Mouse (Mus musculus) retina, adult 2 months (tissue): Measurements from ENCODE around the gene Tmem135.
A peak's percentile ranks its signal among the peaks of the same experiment; 100 is the strongest.

Source experiments
- DNase-seq: peaks from one replicate; pipeline ENCODE4 v3.0.0-alpha.2; 2012; ENCODE audit warnings: low read depth, low spot score

Gene Tmem135

DNA sequence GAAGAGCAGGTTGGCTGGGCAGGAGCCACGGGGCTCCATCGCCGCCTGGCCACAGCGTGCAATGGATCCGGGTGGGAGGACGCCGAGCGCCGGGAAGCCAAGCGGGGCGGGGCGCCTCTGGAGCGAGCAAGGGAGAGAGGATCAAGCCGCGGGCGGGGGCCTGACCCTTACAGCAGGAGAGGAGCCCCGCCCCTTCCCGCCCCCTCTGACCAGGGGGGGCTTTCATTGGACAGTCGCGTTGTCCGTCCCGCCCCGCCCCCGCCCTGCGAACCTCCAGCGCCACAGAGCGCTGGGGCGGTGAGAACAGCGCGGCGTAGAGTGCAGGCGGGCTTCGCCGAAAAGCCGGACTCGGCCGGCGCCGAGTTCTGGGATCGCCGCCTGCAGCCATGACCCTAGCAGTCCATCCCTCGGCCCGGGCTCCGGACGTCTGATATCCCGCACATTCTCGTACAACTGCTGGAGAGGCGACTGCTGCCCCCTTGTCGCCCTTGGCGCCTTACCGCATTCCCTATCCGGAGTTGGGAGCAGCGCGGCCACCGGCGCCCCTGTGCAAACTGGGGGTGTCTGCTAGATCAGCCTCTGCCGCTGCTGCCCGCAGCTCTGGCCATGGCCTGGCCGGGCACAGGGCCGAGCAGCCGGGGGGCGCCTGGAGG is at the start of gene Tmem135, which contains the start of gene Fzd4:
Gene Tmem135 (minus strand): TSS at position 142 of the 653 bp plus-strand sequence.
Gene Fzd4 (plus strand): TSS at position 275 of the 653 bp plus-strand sequence.
- DNase-seq: peak; percentile 96

DNA sequence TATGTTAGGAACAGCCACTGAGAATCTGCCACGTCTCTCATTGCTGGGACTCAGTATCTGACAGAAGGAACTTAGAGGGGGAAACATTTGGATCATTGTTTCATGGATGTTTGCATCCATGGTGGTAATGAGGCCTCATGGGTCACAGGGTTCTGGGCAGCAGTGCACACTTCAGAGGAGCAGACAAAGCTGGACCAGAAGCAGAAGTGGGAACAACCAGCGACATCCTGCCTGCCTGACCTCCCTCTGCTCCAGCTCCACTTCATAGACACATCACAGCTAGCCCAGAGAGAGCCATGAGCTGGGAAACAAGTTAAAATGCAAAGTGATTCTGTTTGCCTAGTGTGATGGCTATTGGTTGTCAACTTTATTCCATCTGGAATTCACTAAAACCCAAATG is 46.3 kb upstream of the Tmem135 start:
- no peak for DNase-seq

DNA sequence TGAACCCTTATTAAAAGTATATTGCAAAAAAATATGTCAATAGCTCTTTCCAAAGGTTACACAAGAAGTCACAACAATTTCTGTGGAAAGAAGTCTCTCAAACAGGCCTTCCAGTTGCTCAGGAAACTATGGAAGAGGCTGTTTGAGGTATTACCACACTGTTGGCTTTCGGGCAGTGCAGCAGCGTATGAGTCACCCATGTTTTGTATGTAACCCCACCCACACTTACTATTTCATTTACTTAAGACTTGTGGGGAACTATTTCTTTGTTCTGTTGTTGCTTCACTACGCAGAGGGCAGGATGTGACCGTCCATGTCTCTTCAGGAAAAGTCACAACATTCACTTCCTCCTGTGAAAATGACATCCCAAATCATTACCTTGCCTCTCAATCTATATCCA is 41.1 kb upstream of the Tmem135 start:
- DNase-seq: no peak

DNA sequence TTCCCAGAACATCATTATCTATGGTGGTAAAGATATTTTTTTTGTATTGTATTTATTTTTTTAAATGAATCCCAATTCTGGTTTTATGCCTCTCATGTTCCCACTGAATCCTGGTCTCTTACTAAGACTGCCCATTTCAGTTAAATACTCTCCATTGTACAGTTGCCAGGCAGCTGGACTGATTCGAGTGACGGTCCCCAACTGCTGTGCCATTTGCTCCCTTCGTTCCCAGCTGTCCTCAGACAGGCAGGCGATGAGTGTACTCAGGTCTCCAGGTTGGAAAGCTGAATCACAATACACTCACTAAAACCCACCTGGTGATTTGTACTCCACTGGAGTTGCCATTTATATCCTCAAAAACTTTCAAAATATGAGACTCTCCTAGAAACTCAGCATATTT is 38.2 kb upstream of the Tmem135 start:
- no peak for DNase-seq

DNA sequence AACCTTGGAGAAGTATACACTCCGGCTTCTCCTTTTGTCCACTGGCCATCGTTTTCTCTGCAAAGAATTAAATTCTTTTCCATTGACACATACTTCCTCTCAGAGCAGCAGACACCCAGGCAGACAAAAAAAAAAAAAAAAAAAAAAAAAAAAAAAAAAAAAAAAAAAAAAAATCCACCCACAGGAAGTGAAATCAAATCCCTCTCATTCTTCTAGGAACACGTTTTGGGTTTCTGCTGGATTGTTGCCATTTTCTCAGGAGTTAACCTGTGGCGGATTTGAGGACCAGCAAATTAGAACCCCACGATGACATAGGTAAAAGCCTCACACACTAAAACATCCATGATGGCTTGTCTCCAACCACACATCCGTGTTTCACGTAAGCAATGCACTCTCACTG is 37.3 kb upstream of the Tmem135 start:
- DNase-seq: no peak

DNA sequence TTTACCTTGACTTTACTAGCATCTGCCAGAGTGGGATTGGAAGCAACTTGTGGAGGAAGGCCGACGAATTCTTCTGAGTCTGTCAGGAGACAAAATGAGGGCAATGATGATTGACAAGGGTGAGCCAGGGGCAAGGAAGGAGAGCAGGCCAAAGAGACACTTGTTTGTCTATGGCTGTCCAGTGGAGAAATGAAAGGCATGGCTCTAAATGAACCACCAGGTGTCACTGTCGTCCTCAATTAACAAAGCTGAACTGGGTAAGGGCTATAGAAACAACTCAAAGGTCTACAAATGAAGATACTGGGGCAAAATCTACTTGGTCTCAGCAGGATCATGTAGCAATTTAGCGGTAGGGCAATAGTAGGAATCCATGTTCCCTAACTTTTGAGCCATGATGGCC is 33.6 kb upstream of the Tmem135 start:
- DNase-seq: no peak

DNA sequence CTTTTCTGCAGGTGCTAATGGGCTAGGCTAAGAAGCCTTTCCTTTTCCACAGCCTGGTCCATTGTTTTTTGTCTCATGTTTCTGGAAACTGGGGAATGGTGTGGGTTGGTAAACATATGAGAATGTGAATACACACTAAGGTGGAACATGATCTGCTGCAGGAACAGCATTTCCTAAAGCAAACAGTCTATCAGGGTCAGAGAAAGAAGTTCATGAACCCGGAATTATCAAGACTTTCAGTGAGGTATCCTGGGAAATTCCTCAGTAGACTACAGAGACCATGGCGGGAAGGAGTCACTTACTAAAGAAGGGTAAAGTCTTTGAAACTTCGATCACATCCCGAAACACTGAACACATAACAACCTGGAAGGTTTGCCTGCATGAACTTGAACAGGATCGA is 32.4 kb upstream of the Tmem135 start:
- DNase-seq: no peak

DNA sequence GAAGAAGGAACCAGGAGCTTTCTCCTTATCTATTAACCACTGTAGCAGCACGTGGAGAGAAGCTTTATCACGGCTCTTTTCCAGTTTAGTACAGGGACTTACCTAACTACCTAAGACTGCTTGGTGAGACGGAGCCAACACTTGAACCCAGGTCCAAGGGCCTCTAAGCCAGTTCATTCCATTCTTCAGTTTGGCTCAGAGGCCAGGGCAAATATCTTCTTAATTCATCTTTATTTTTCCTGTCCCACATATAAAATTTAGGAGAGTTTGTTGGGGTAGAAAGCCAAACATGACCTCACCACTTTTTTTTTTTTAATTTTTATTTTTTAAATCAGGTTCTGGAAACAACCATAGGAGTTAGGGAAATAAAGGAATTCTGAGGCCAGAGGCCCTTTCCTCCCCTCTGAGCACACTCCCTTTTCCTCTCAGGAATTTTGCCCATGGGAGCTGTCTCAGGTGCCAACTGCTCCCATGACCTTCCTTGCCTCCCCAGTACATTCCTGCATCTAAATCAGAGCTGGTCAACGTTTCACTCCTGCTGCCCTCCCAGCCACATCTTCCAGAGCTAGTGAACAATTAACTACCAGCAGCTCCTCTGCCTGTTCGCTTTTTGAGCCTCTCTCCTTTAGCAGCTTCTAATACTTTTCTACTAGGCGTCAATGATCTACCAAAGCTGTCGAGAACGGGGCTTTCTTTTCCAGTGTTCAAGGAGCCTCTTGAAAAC is 30.0 kb upstream of the Tmem135 start:
- no peak for DNase-seq

DNA sequence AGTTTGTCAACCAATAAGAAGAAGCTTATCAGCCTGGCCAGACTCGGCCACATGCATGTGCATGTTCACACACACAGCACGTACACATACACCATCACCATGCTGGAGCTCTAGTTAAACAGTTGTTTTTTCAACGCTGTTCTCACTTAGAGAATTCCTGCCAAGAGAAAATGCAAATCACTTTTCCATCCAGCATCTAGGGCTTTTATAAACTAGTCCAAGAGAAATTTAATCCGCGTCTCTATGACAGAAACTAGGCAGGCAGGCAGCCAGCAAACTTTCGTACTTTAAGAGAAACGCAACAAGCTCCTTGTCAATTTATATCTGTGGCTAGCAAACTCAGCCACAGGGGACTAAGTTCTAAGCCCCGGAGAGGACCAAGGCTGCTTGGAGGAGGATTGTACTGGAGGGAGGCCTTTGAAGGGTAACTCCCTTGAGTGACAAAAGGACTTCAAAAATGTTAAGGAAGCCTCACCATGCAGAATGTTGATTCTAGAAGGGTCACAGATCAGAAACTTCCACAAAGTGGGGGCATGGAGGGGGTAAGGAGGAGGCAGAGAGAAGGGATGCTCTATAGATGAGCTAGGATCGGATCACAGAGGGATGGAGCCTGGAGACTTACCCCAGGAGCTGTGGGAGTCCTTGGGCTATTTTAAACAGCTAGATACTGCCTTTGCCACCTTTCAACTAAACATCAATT is 29.3 kb upstream of the Tmem135 start:
- DNase-seq: no peak

DNA sequence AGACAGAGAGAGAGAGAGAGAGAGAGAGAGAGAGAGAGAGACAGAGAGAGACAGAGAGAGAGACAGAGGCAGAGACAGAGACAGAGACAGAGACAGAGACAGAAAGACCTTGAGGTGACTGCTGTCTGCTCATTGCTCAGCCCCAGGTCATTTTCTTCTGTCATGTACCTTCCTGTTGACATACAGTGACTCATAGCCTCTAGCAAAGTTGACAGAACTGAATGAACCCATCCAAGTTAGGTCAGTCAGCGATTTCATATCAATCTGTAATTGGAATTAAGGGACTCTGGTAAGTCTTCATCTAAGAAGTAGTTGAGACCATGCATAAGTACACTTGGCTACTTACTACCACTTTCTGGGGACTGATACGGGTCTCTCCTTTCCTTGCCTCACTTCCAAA is 27.2 kb upstream of the Tmem135 start:
- no peak for DNase-seq

DNA sequence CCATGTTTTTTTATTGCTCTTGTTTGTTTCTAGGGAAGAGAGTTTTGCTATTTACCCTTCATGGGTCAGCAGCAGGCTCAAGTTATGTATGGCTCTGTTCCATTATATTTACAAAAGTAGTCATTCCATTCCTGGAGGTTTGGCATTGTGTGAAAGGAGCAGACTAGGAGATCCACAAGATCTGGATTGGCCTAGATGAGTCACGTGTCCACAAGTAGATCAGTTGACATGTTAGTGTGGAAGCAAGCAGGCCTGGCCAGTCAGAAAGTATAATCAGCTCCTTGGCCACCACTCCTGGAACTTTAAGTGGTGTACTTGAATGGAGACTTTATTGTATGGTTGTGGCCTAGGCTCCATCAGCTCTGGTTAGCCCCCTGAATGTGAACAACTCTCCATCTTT is 25.3 kb upstream of the Tmem135 start:
- no peak for DNase-seq

DNA sequence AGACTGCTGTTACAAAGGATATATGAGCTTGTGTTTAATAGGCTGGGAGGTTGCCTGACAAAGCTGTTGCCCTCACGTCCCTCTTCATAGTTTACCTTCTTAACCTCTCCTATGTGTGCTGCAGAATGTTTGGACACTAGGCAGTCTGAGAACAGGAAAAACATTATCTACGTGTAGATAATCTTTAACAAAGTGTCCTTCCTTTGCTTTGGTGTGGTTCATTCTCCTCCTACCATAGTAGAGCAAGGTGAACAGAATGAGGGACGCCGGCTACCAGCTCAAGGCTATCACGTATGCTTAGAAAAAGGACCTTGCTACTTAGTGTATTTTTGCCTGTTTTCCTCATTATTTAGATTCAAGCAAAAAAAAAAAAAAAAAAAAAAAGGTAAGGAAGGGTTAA is 24.8 kb upstream of the Tmem135 start:
- no peak for DNase-seq

DNA sequence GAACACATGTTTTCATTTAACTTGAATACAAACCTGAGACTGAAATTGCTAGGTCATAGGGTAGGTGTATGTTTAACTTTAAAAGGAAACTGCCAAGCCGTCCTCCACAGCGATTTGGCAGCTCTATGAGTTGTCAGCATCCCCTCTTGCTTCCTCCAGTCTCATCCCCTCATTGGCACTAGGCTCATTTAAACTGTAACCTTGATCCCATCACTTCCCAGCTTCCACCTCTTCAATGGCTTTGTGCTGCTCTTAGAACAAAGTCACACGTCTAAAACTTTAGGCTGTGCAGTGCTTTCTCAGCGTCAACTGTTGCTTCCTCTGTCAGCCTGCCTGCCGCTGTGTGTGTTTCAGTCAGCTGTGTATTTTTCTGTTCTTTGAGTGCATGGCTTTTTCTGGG is 23.1 kb upstream of the Tmem135 start:
- DNase-seq: no peak

DNA sequence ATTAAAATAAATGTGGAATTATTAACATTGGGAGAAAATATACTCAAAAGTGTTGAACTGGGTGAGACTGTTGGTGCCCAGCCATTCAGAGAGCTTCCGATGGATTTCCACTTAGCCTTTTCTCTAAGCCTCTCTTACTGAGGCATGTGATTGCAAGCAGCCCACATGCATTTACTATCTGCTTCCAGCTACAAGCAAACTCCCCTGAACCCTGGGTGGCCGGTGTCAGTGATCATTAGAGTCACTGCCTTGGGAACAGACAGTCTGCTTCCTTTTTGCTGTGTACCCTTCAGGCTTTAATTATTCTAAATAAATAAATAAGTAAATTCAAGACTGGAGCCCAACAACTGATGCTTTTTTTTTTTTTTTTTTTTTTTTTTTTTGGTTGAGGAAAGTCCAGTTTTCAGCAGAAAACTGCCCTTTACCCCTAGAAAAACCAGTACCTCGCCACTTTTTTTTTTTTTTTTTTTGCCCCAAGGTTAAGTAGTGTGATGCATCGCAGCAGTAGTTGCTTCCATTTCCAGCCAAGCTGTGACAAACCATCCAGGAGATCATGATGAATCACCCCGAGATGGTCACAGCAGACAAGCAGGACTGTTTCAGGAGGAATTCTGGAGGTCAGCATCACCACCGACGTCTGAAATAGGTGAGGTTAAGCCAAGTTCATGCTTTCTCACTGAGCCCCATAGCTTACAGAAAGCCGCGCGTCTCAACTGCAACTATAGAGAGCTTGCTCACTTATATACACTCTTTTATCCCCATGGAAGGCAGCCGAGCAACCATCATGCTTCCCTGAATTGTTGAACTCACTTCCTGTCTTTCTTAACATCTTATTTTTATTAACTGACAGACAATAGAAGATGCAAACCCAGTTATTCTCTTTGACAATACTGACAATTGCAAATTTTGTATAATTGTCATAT is 22.0 kb upstream of the Tmem135 start:
- no peak for DNase-seq

DNA sequence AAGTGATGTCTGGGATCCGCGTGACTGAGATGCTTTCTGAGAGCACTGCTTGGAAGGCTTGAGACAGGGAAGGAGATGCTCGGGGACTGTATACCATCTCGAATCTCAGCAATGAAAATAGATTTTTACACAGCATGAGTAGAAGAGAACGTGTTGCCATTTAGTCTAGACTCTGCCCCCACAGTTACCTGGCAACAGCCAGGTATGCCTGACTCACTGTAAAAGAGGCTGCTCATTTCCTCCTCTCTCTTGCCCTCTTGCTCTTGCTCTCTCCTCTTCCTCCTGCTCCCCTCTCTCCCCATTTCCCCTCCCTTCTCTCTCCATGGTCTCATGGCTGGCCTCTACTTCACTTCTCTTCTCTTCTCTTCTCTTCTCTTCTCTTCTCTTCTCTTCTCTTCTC is 20.6 kb upstream of the Tmem135 start:
- no peak for DNase-seq

DNA sequence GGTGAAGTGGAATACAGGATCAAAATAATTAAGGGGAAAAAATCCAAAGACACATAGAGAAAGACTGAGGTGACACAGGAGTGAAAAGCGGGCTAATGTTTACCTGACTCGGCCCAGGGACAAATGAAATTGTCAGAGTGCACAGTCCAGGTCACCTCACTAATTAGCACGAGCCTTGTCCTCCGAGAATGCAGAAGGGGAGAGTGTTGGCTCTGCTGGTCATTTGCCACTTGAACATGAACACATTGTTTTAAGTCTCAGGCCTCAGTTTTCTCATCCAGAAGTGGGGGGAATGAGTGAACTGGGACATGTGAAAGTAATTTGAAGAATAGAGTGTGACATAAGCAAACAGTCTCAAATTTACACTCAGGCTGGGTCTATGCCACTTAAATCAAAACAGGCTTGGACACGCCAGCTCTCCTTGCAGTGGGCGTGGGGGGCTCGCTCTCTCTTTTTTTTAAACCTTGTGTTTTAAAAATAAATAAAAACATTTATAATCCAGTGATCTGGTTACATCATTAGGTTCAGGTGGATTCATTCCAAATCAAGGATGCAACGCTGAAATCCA is 19.8 kb upstream of the Tmem135 start:
- no peak for DNase-seq

DNA sequence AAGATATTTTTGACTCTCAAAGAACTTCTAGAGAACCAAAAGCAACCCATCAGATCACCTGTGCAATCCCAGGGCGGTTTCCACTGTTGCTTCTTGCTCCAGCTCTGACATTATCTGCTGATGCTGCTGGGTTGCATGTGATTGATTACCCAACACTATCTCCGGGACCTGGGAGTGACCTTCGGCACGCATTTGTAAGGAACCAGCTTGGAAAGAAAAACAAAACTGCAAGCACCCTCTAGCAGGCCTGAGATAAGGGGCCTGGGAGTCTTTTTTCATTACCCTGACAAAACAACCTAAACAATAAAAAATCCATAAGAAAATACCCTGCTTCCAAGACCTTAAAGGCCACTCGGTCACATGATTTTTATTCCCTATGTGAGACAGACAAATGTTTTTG is 19.2 kb upstream of the Tmem135 start:
- DNase-seq: no peak

DNA sequence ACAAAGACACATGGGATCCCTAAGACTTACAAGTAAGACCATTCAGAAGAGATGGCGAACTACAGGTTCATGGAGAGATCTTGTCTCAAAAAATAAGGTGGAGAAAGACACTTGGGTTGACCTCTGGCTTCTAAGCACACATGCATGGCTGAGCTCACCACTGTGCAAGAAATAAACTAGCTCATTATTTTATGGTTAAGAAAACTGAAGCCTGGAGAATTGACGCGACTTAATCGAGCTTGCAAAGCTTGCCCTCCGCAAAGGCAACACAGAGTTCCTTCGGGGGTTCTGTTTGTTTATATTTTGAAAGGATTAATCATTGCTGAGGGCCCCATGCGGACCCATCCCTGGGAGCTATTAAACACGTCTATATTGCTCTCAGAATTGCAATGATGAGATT is 18.6 kb upstream of the Tmem135 start:
- no peak for DNase-seq

DNA sequence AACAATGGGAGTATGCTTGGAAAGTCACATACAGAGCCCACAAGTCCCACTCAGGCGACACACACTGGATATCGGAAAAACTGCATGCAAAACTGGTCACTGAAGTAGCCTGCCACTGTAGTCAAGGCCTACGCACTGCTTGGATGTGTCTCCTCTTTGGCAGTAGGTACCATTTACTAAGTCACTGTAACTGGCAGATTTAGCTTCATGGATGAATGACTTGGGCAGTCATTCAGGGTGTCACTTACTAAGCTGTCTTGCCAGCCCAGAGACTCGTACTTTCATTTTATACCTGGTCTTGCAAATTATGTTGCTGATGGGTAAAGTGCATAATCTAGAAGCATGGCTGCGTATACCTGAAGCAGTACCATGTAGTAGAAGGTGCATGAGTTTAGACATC is 17.3 kb upstream of the Tmem135 start:
- no peak for DNase-seq

DNA sequence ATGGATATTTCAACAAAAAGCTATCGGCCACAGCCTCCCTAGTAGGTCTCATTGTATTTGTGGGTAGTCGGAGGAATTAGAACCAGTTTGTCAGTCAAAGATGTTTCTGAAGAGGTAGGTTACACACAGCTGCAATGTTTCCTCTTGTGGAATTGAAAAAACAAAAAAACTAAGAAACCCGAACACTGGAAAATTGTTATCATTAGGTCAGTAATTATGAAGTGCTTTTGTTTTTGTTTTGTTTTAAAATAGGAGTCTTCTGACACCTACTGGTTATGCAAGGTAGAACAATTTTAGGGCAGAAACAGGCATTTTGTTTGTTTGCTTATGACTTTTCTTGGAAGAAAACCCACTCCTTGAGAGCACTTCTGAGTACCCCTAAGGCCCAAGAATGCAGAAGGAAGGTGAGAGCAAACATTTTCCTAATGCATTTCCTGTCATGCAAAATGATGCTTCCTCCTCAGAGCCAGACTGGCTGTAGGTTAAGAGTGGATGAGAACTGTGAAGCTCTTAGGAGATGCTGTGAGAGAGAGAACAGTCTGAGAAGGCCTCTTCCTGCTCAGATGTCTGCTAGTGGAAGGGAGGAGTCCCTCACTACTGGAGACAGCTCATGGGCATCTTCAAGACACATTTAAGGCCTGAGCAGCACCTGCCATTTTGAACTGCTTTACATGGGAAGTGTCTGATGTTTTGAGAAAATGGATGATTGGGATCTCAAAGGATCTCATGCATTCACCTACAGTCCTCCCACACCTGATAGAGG is 15.1 kb upstream of the Tmem135 start:
- no peak for DNase-seq
